21 mouse cellular contexts compared by ENCODE assay signal in the genomic region with DNA sequence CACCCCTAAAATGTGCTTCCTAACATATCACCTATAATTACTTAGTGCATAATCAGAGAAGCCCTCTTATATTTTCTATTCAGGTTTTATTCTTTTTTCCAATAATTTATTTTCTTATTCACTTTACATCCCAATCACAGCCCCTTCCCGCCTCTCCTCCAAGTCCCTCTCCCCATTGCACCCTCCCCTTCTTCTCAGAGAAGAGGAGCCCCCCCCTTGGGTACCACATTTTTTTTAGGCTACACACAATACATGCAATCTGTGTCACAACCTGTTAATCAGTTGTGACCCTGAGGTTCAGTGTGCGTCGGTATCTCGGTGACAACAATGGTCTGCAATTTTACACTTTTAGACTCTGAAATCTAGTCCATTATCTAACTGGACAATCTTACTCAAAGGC.
DNase-seq lines count a peak whose midpoint lies in the region; ATAC-seq lines count a peak whose summit lies in the region.
"Had no signal": no experiment of that assay in that cellular context is flagged by ENCODE, and none has a peak within 500 bp of the region (broad histone marks: within the 10 kb centered on the region; RNA-seq: fewer than 3 reads in every experiment).

No protein-coding gene starts in this region.

- H3K4me3 ChIP-seq in hindbrain, embryonic 11.5 days (ENCODE audit: low read depth, low read length), result no peak overlapping the region
- no peak overlapping the region for H3K4me3 ChIP-seq in hindbrain, embryonic 10.5 days
- no peak overlapping the region for H3K4me3 ChIP-seq in midbrain, embryonic 11.5 days (ENCODE audit: low read depth, low read length)
- no peak overlapping the region for H3K4me3 ChIP-seq in midbrain, embryonic 15.5 days
- H3K4me3 ChIP-seq in midbrain, embryonic 12.5 days, result no peak overlapping the region
- H3K4me3 ChIP-seq in midbrain, embryonic 13.5 days (replicated peaks), result no peak overlapping the region

- ATAC-seq in hindbrain, embryonic 11.5 days (ENCODE audit: low FRiP score), result peak; percentile 25; the same call in 1 of the 2 replicates
- ATAC-seq in midbrain, embryonic 11.5 days (ENCODE audit: low FRiP score), result peak; percentile 66; the same call in 1 of the 2 replicates
- ATAC-seq in midbrain, embryonic 15.5 days (replicated peaks), result no peak
- peak; percentile 68; the same call in 1 of the 2 replicates for ATAC-seq in midbrain, embryonic 12.5 days (ENCODE audit: low FRiP score, low read depth)
- no peak for ATAC-seq in midbrain, embryonic 13.5 days
- ATAC-seq: activated CD4-positive, CD25-positive, alpha-beta regulatory T cell, adult 4 months; CD4-positive, CD25-positive, alpha-beta regulatory T cell, adult 4 months; Patski had no signal

- no peak overlapping the region for H3K4me2 ChIP-seq in hindbrain, embryonic 11.5 days (replicated peaks; ENCODE audit: low read depth, low read length)
- H3K4me2 ChIP-seq in midbrain, embryonic 11.5 days, result no peak overlapping the region
- no peak overlapping the region for H3K4me2 ChIP-seq in midbrain, embryonic 15.5 days
- H3K4me2 ChIP-seq in midbrain, embryonic 12.5 days (replicated peaks), result no peak overlapping the region
- H3K4me2 ChIP-seq in midbrain, embryonic 13.5 days (replicated peaks), result no peak overlapping the region

- no peaks in the 10 kb centered on the region for H3K9me3 ChIP-seq in hindbrain, embryonic 11.5 days (ENCODE audit: control insufficient read depth, low read length)
- no peaks in the 10 kb centered on the region for H3K9me3 ChIP-seq in hindbrain, embryonic 10.5 days
- H3K9me3 ChIP-seq in midbrain, embryonic 11.5 days (ENCODE audit: control insufficient read depth, low read length), result no peaks in the 10 kb centered on the region
- no peaks in the 10 kb centered on the region for H3K9me3 ChIP-seq in midbrain, embryonic 15.5 days
- no peaks in the 10 kb centered on the region for H3K9me3 ChIP-seq in midbrain, embryonic 12.5 days
- no peaks in the 10 kb centered on the region for H3K9me3 ChIP-seq in midbrain, embryonic 13.5 days
- H3K9me3 ChIP-seq: G1E had no signal

- no peak overlapping the region for H3K27ac ChIP-seq in hindbrain, embryonic 11.5 days (ENCODE audit: low read depth, low read length)
- H3K27ac ChIP-seq in hindbrain, embryonic 10.5 days, result no peak overlapping the region
- H3K27ac ChIP-seq in midbrain, embryonic 11.5 days (ENCODE audit: low read depth, low read length), result no peak overlapping the region; the same call in 1 of the 2 replicates
- H3K27ac ChIP-seq in midbrain, embryonic 15.5 days, result no peak overlapping the region
- no peak overlapping the region for H3K27ac ChIP-seq in midbrain, embryonic 12.5 days (replicated peaks)
- H3K27ac ChIP-seq in midbrain, embryonic 13.5 days, result no peak overlapping the region

- no peak overlapping the region for H3K9ac ChIP-seq in hindbrain, embryonic 11.5 days (ENCODE audit: low read depth, low read length)
- H3K9ac ChIP-seq in midbrain, embryonic 11.5 days (ENCODE audit: low read length), result no peak overlapping the region
- H3K9ac ChIP-seq in midbrain, embryonic 15.5 days, result no peak overlapping the region
- H3K9ac ChIP-seq in midbrain, embryonic 12.5 days (replicated peaks), result no peak overlapping the region
- no peak overlapping the region for H3K9ac ChIP-seq in midbrain, embryonic 13.5 days (replicated peaks)

- H3K4me1 ChIP-seq in hindbrain, embryonic 11.5 days (replicated peaks; ENCODE audit: control insufficient read depth, insufficient read depth, low read length), result no peaks in the 10 kb centered on the region
- peaks cover 20% of the 10 kb centered on the region for H3K4me1 ChIP-seq in hindbrain, embryonic 10.5 days (replicated peaks)
- H3K4me1 ChIP-seq in midbrain, embryonic 11.5 days (ENCODE audit: control insufficient read depth, insufficient read depth, low read length), result peaks cover 11% of the 10 kb centered on the region
- H3K4me1 ChIP-seq in midbrain, embryonic 15.5 days, result no peaks in the 10 kb centered on the region
- peaks cover 15% of the 10 kb centered on the region for H3K4me1 ChIP-seq in midbrain, embryonic 12.5 days
- peaks cover 10% of the 10 kb centered on the region for H3K4me1 ChIP-seq in midbrain, embryonic 13.5 days (replicated peaks)

- H3K27me3 ChIP-seq in hindbrain, embryonic 11.5 days (ENCODE audit: control insufficient read depth, insufficient read depth, low read length), result no peaks in the 10 kb centered on the region
- no peaks in the 10 kb centered on the region for H3K27me3 ChIP-seq in hindbrain, embryonic 10.5 days (ENCODE audit: insufficient read depth, poor library complexity, severe bottlenecking)
- H3K27me3 ChIP-seq in midbrain, embryonic 11.5 days (ENCODE audit: control insufficient read depth, insufficient read depth, low read length), result no peaks in the 10 kb centered on the region
- no peaks in the 10 kb centered on the region for H3K27me3 ChIP-seq in midbrain, embryonic 15.5 days (replicated peaks)
- H3K27me3 ChIP-seq in midbrain, embryonic 12.5 days, result no peaks in the 10 kb centered on the region
- no peaks in the 10 kb centered on the region for H3K27me3 ChIP-seq in midbrain, embryonic 13.5 days
- H3K27me3 ChIP-seq: CH12.LX, Patski had no signal

- H3K36me3 ChIP-seq in hindbrain, embryonic 11.5 days (ENCODE audit: control insufficient read depth, insufficient read depth, low read length), result no peaks in the 10 kb centered on the region
- H3K36me3 ChIP-seq in hindbrain, embryonic 10.5 days, result no peaks in the 10 kb centered on the region
- H3K36me3 ChIP-seq in midbrain, embryonic 11.5 days (ENCODE audit: control insufficient read depth, insufficient read depth, low read length), result no peaks in the 10 kb centered on the region
- H3K36me3 ChIP-seq in midbrain, embryonic 15.5 days (replicated peaks), result no peaks in the 10 kb centered on the region
- no peaks in the 10 kb centered on the region for H3K36me3 ChIP-seq in midbrain, embryonic 12.5 days
- H3K36me3 ChIP-seq in midbrain, embryonic 13.5 days, result no peaks in the 10 kb centered on the region
- H3K36me3 ChIP-seq: G1E had no signal

- WGBS in hindbrain, embryonic 11.5 days, result 39% methylated on average over 4 of the region's 4 CpGs
- 27% methylated on average over 4 of the region's 4 CpGs for WGBS in hindbrain, embryonic 10.5 days
- WGBS in midbrain, embryonic 11.5 days, result 35% methylated on average over 4 of the region's 4 CpGs
- WGBS in midbrain, embryonic 15.5 days, result 30% methylated on average over 4 of the region's 4 CpGs
- WGBS in midbrain, embryonic 12.5 days, result 38% methylated on average over 4 of the region's 4 CpGs
- WGBS in midbrain, embryonic 13.5 days, result 26% methylated on average over 4 of the region's 4 CpGs

- no peak for DNase-seq in hindbrain, embryonic 11.5 days (ENCODE audit: low spot score)
- no peak for DNase-seq in hindbrain, embryonic 10.5 days (ENCODE audit: low spot score)
- no peak for DNase-seq in midbrain, embryonic 11.5 days (ENCODE audit: low spot score, missing footprints)
- DNase-seq in retina, embryonic 14.5 days (ENCODE audit: low spot score), result peak; percentile 48
- DNase-seq in retina, postnatal 1 day, result no peak
- DNase-seq: adrenal gland, adult 2 months; adrenal gland, adult 8-10 months; adrenal gland, postnatal 10 days; adrenal gland, postnatal 14 days; adrenal gland, postnatal 25 days; adrenal gland, postnatal 36 days; cerebellum, adult 11 months; cerebellum, adult 11-12 months had no signal

Comparison
In these comparisons a context has a peak if more than half of its experiments do, and no peak if none do; other contexts are left out.
1. ATAC-seq: peak in hindbrain, embryonic 11.5 days (single experiment), midbrain, embryonic 11.5 days (single experiment) and midbrain, embryonic 12.5 days (single experiment); none in midbrain, embryonic 15.5 days (single experiment) and midbrain, embryonic 13.5 days (single experiment).